Mouse (Mus musculus) forebrain, embryonic 13.5 days (tissue): ENCODE measurements around the gene Igfbp3. TPM values are rescaled to one million over a fixed set of nuclear protein-coding genes. Genes with fewer than 3 reads are reported as not detected.

Experiments used
- ATAC-seq: fragments of 200-750 bp; cut with Nextera tagmentation; 2 replicates; pipeline ENCODE4 v1.8.0; 2017
- H3K27ac ChIP-seq: fragments of 300-500 bp; sonication (generic); 2 replicates; pipeline ENCODE4 v1.5.1; 2015; ENCODE audit warnings: inconsistent platforms, mild to moderate bottlenecking, moderate library complexity
- H3K27me3 ChIP-seq: fragments of 300-500 bp; sonication (generic); 2 replicates; pipeline ENCODE4 v1.6.1; 2015; ENCODE audit warnings: mild to moderate bottlenecking, inconsistent platforms
- H3K36me3 ChIP-seq: fragments of 300-500 bp; sonication (generic); 2 replicates; pipeline ENCODE4 v1.6.1; 2015; ENCODE audit warnings: mild to moderate bottlenecking, inconsistent platforms; ENCODE audit not compliant: poor library complexity, severe bottlenecking
- H3K4me1 ChIP-seq: fragments of 300-500 bp; sonication (generic); 2 replicates; pipeline ENCODE4 v1.6.1; 2015; ENCODE audit warnings: inconsistent platforms
- H3K4me2 ChIP-seq: fragments of 300-500 bp; sonication (generic); 2 replicates; pipeline ENCODE4 v1.6.1; 2015; ENCODE audit warnings: inconsistent platforms, mild to moderate bottlenecking, moderate library complexity
- H3K4me3 ChIP-seq: fragments of 300-500 bp; sonication (generic); 2 replicates; pipeline ENCODE4 v1.5.1; 2015; ENCODE audit warnings: mild to moderate bottlenecking, inconsistent platforms
- H3K9ac ChIP-seq: fragments of 300-500 bp; sonication (generic); 2 replicates; pipeline ENCODE4 v1.6.1; 2015; ENCODE audit warnings: mild to moderate bottlenecking, inconsistent platforms
- H3K9me3 ChIP-seq: fragments of 300-500 bp; sonication (generic); replicated peaks from 2 replicates; pipeline ENCODE4 v1.6.1; 2016; ENCODE audit warnings: inconsistent platforms
- WGBS: fragments of 180-500 bp; shearing (Covaris S2); methylation state at CpG from one replicate; pipeline ENCODE4 v1.1.7; 2015; 5-methylcytosine and 5-hydroxymethylcytosine counted together
- polyA plus RNA-seq: library from polyadenylated mRNA; unstranded; fragments of >200 nt; fragmentation: Nextera tagmentation; extraction: Ambion mirVana; gene quantifications from 2 replicates; pipeline ENCODE4 v1.2.1, GENCODE M21; 2015

The Igfbp3 gene
- polyA plus RNA-seq = 9.6 and 11.6 TPM in 2 replicates

- no peaks in the 10 kb centered on the region for H3K9me3 ChIP-seq
- H3K4me2 ChIP-seq = peak within 1 kb of the TSS; percentile 86
- WGBS = under 1% methylated on average over 85 of the region's 104 CpGs
- peak within 1 kb of the TSS; percentile 62 for H3K27ac ChIP-seq
- H3K9ac ChIP-seq = peak within 1 kb of the TSS; percentile 74
- peaks cover 33% of the 10 kb centered on the region for H3K27me3 ChIP-seq
- peaks cover 22% of the 10 kb centered on the region for H3K4me1 ChIP-seq
- peak within 1 kb of the TSS; percentile 58 for H3K4me3 ChIP-seq
- H3K36me3 ChIP-seq = no peaks in the 10 kb centered on the region
- ATAC-seq = peak; percentile 92
These were observed at the start of gene Igfbp3 for GRCm38 (mm10) chr11:7213501-7214341. TSS of gene Igfbp3 (minus strand) at chr11:7213923.

- Histone ChIP-seq H3K27me3 (no peaks in the 10 kb centered on the region), H3K4me2 (no peak overlapping the region), H3K27ac (no peak overlapping the region), H3K4me1 (no peaks in the 10 kb centered on the region), H3K4me3 (no peak overlapping the region), H3K36me3 (no peaks in the 10 kb centered on the region), H3K9ac (no peak overlapping the region), H3K9me3 (no peaks in the 10 kb centered on the region)
- WGBS = 89% methylated on average over 5 of the region's 5 CpGs
- no peak for ATAC-seq
These were observed 37.1 kb upstream of the Igfbp3 start for GRCm38 (mm10) chr11:7250870-7251269.

- Histone ChIP-seq H3K4me1 (no peaks in the 10 kb centered on the region), H3K36me3 (no peaks in the 10 kb centered on the region), H3K27me3 (no peaks in the 10 kb centered on the region), H3K27ac (no peak overlapping the region), H3K9ac (no peak overlapping the region), H3K4me2 (no peak overlapping the region), H3K4me3 (no peak overlapping the region), H3K9me3 (no peaks in the 10 kb centered on the region)
- ATAC-seq = no peak
- WGBS = 82% methylated on average over 2 of the region's 2 CpGs
These were observed 36.7 kb upstream of the Igfbp3 start for GRCm38 (mm10) chr11:7250415-7250814.

- Histone ChIP-seq H3K4me1 (no peaks in the 10 kb centered on the region), H3K27ac (no peak overlapping the region), H3K36me3 (no peaks in the 10 kb centered on the region), H3K9ac (no peak overlapping the region), H3K4me2 (no peak overlapping the region), H3K4me3 (no peak overlapping the region), H3K27me3 (no peaks in the 10 kb centered on the region), H3K9me3 (no peaks in the 10 kb centered on the region)
- ATAC-seq = no peak
- 100% methylated on average over 1 of the region's 1 CpGs for WGBS
These were observed 31.1 kb upstream of the Igfbp3 start for GRCm38 (mm10) chr11:7244782-7245181.

- no peak overlapping the region for H3K27ac ChIP-seq
- H3K27me3 ChIP-seq = no peaks in the 10 kb centered on the region
- H3K4me2 ChIP-seq = no peak overlapping the region
- H3K9me3 ChIP-seq = no peaks in the 10 kb centered on the region
- ATAC-seq = no peak
- no peaks in the 10 kb centered on the region for H3K36me3 ChIP-seq
- no peaks in the 10 kb centered on the region for H3K4me1 ChIP-seq
- WGBS = 70% methylated on average over 4 of the region's 4 CpGs
- H3K9ac ChIP-seq = no peak overlapping the region
- H3K4me3 ChIP-seq = no peak overlapping the region
These were observed 25.5 kb upstream of the Igfbp3 start for GRCm38 (mm10) chr11:7239041-7239740.

- Histone ChIP-seq H3K4me1 (no peaks in the 10 kb centered on the region), H3K9ac (no peak overlapping the region), H3K9me3 (no peaks in the 10 kb centered on the region), H3K27me3 (no peaks in the 10 kb centered on the region), H3K4me3 (no peak overlapping the region), H3K27ac (no peak overlapping the region), H3K36me3 (no peaks in the 10 kb centered on the region), H3K4me2 (no peak overlapping the region)
- 92% methylated on average over 6 of the region's 6 CpGs for WGBS
- no peak for ATAC-seq
These were observed 24.8 kb upstream of the Igfbp3 start for GRCm38 (mm10) chr11:7238546-7238945.

- H3K9me3 ChIP-seq = no peaks in the 10 kb centered on the region
- 82% methylated on average over 6 of the region's 6 CpGs for WGBS
- no peak overlapping the region for H3K4me3 ChIP-seq
- no peak overlapping the region for H3K9ac ChIP-seq
- H3K4me1 ChIP-seq = no peaks in the 10 kb centered on the region
- no peak overlapping the region for H3K4me2 ChIP-seq
- H3K36me3 ChIP-seq = no peaks in the 10 kb centered on the region
- H3K27me3 ChIP-seq = no peaks in the 10 kb centered on the region
- H3K27ac ChIP-seq = no peak overlapping the region
- ATAC-seq = no peak
These were observed 24.0 kb upstream of the Igfbp3 start for GRCm38 (mm10) chr11:7237712-7238111.

GRCm38 (mm10) chr11:7236751-7237150, 23.0 kb upstream of the Igfbp3 start:
- no peak for ATAC-seq
- no peak overlapping the region for H3K27ac ChIP-seq
- WGBS = 93% methylated on average over 2 of the region's 2 CpGs

GRCm38 (mm10) chr11:7234981-7235609, 21.4 kb upstream of the Igfbp3 start:
- Histone ChIP-seq H3K9ac (no peak overlapping the region), H3K27ac (no peak overlapping the region), H3K36me3 (no peaks in the 10 kb centered on the region), H3K4me3 (no peak overlapping the region), H3K4me2 (no peak overlapping the region), H3K27me3 (no peaks in the 10 kb centered on the region), H3K9me3 (no peaks in the 10 kb centered on the region), H3K4me1 (no peaks in the 10 kb centered on the region)
- ATAC-seq = no peak
- WGBS = 63% methylated on average over 3 of the region's 3 CpGs

More at GRCm38 (mm10) chr11:7236751-7237150, 23.0 kb upstream of the Igfbp3 start:
- Histone ChIP-seq H3K27me3 (no peaks in the 10 kb centered on the region), H3K36me3 (no peaks in the 10 kb centered on the region), H3K4me3 (no peak overlapping the region), H3K9ac (no peak overlapping the region), H3K4me1 (no peaks in the 10 kb centered on the region), H3K9me3 (no peaks in the 10 kb centered on the region), H3K4me2 (no peak overlapping the region)

GRCm38 (mm10) chr11:7234436-7234835, 20.7 kb upstream of the Igfbp3 start:
- no peaks in the 10 kb centered on the region for H3K36me3 ChIP-seq
- H3K9ac ChIP-seq = no peak overlapping the region
- no peak overlapping the region for H3K4me3 ChIP-seq
- no peak overlapping the region for H3K27ac ChIP-seq
- ATAC-seq = no peak
- no peaks in the 10 kb centered on the region for H3K4me1 ChIP-seq
- WGBS = 83% methylated on average over 1 of the region's 1 CpGs
- no peak overlapping the region for H3K4me2 ChIP-seq
- H3K9me3 ChIP-seq = no peaks in the 10 kb centered on the region
- no peaks in the 10 kb centered on the region for H3K27me3 ChIP-seq

GRCm38 (mm10) chr11:7233333-7233732, 19.6 kb upstream of the Igfbp3 start:
- 79% methylated on average over 2 of the region's 2 CpGs for WGBS
- ATAC-seq = no peak

GRCm38 (mm10) chr11:7231958-7232357, 18.2 kb upstream of the Igfbp3 start:
- Histone ChIP-seq H3K27ac (no peak overlapping the region), H3K4me1 (no peaks in the 10 kb centered on the region), H3K27me3 (no peaks in the 10 kb centered on the region), H3K36me3 (no peaks in the 10 kb centered on the region), H3K9ac (no peak overlapping the region), H3K4me3 (no peak overlapping the region), H3K4me2 (no peak overlapping the region), H3K9me3 (no peaks in the 10 kb centered on the region)
- WGBS = 89% methylated on average over 4 of the region's 4 CpGs
- no peak for ATAC-seq

More at GRCm38 (mm10) chr11:7233333-7233732, 19.6 kb upstream of the Igfbp3 start:
- Histone ChIP-seq H3K9me3 (no peaks in the 10 kb centered on the region), H3K9ac (no peak overlapping the region), H3K4me3 (no peak overlapping the region), H3K4me2 (no peak overlapping the region), H3K4me1 (no peaks in the 10 kb centered on the region), H3K27ac (no peak overlapping the region), H3K36me3 (no peaks in the 10 kb centered on the region), H3K27me3 (no peaks in the 10 kb centered on the region)
